ENCODE assay signal across 9 mouse cellular contexts in the genomic region with DNA sequence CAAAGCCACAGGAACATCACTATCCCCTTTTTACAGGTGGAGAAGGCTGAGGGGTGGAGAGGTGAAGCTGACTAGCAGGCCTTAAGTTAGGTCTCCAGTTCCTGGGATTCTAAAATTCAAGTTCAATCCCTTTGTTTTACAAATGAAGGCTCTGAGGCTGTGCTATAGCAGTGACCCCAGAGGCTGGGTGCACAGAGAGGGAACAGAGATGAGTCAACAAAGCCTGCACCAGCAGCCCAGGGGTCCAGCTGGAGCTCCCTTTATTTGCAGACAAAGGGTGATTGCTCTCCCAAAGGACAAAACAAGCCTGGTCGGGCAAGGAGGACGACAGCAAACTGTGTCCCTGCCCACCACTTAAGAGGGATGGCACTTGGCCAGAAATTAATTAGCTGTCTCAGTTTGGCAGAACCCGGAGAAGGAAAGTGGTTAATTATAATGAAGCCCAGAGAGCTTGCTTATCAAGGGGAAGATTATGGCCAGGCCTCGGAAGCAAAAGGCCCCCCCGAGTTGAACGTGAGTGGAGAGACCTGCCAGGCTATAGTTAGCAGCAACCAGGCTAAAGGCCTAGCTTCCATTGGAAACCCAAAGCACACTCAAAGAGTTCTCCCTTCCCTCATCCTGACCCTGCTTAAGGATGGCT. TPM values are rescaled to one million over a fixed set of nuclear protein-coding genes. Genes with fewer than 3 reads are reported as not detected.
DNase-seq lines count a peak whose midpoint lies in the region; ATAC-seq lines count a peak whose summit lies in the region.
"Had no signal": no experiment of that assay in that cellular context is flagged by ENCODE, and none has a peak within 500 bp of the region (broad histone marks: within the 10 kb centered on the region; RNA-seq: fewer than 3 reads in every experiment).

No protein-coding gene starts in this region.

- no peaks in the 10 kb centered on the region for H3K27me3 ChIP-seq in forebrain, embryonic 12.5 days
- H3K27me3 ChIP-seq in midbrain, embryonic 14.5 days (ENCODE audit: control insufficient read depth, insufficient read depth, low read length): no peaks in the 10 kb centered on the region
- H3K27me3 ChIP-seq in kidney, embryonic 15.5 days: no peaks in the 10 kb centered on the region

- 0 out of 2 replicates have a peak overlapping the region, but pooled peaks have one; percentile 9 for H3K4me2 ChIP-seq in forebrain, embryonic 12.5 days
- H3K4me2 ChIP-seq in midbrain, embryonic 14.5 days (ENCODE audit: low read length): no peak overlapping the region
- no peak overlapping the region for H3K4me2 ChIP-seq in kidney, embryonic 15.5 days

- peak; percentile 34 to 42 for DNase-seq in frontal cortex, postnatal 10 days (ENCODE audit: low spot score in 2 of 2)
- DNase-seq in frontal cortex, postnatal 36 days (ENCODE audit: low spot score in 2 of 2): no peak
- peak; percentile 73 for DNase-seq in heart, postnatal 4 days
- peak; percentile 77 for DNase-seq in midbrain, embryonic 14.5 days
- DNase-seq in thymus, postnatal 36 days: no peak
- no peak for DNase-seq in kidney, adult 11 months

- ATAC-seq in forebrain, embryonic 12.5 days (ENCODE audit: low FRiP score): peak; percentile 87
- no peak for ATAC-seq in midbrain, embryonic 14.5 days (ENCODE audit: low FRiP score, low TSS enrichment)
- no peak for ATAC-seq in kidney, embryonic 15.5 days (replicated peaks; ENCODE audit: low FRiP score)

- H3K4me1 ChIP-seq in forebrain, embryonic 12.5 days: peaks cover 20% of the 10 kb centered on the region
- H3K4me1 ChIP-seq in midbrain, embryonic 14.5 days (ENCODE audit: control insufficient read depth, insufficient read depth, low read length): 0 out of 2 replicates have a peak, but pooled peaks cover 8% of the 10 kb centered on the region
- no peaks in the 10 kb centered on the region for H3K4me1 ChIP-seq in kidney, embryonic 15.5 days

- H3K9ac ChIP-seq in forebrain, embryonic 12.5 days: 0 out of 2 replicates have a peak overlapping the region, but pooled peaks have one; percentile 29
- no peak overlapping the region for H3K9ac ChIP-seq in midbrain, embryonic 14.5 days (replicated peaks; ENCODE audit: low read length)
- no peak overlapping the region for H3K9ac ChIP-seq in kidney, embryonic 15.5 days

- WGBS in forebrain, embryonic 12.5 days: 7% methylated on average over 6 of the region's 6 CpGs
- WGBS in midbrain, embryonic 14.5 days: 6% methylated on average over 6 of the region's 6 CpGs
- WGBS in kidney, embryonic 15.5 days: 43% methylated on average over 6 of the region's 6 CpGs

- no peak overlapping the region for H3K4me3 ChIP-seq in forebrain, embryonic 12.5 days (replicated peaks)
- no peak overlapping the region for H3K4me3 ChIP-seq in midbrain, embryonic 14.5 days (replicated peaks; ENCODE audit: low read depth, low read length)
- no peak overlapping the region for H3K4me3 ChIP-seq in kidney, embryonic 15.5 days (replicated peaks)

- H3K9me3 ChIP-seq in forebrain, embryonic 12.5 days: no peaks in the 10 kb centered on the region
- no peaks in the 10 kb centered on the region for H3K9me3 ChIP-seq in midbrain, embryonic 14.5 days (ENCODE audit: control insufficient read depth, low read length)
- no peaks in the 10 kb centered on the region for H3K9me3 ChIP-seq in kidney, embryonic 15.5 days (replicated peaks)

- no peaks in the 10 kb centered on the region; the same call in 1 of the 2 replicates for H3K36me3 ChIP-seq in forebrain, embryonic 12.5 days (replicated peaks)
- H3K36me3 ChIP-seq in midbrain, embryonic 14.5 days (ENCODE audit: control insufficient read depth, insufficient read depth, low read length): no peaks in the 10 kb centered on the region
- H3K36me3 ChIP-seq in kidney, embryonic 15.5 days: no peaks in the 10 kb centered on the region

- peak overlapping the region; percentile 92 for H3K27ac ChIP-seq in forebrain, embryonic 12.5 days
- H3K27ac ChIP-seq in midbrain, embryonic 14.5 days (replicated peaks; ENCODE audit: low read depth, low read length): peak overlapping the region; percentile 41
- no peak overlapping the region for H3K27ac ChIP-seq in kidney, embryonic 15.5 days

RNA-seq across cellular contexts. Expression of a gene that starts 15.2 kb away (rescaled TPM):
- 0.06 and 0.15 TPM in 2 replicates for polyA plus RNA-seq in forebrain, embryonic 12.5 days (2016; fragmentation: Nextera tagmentation; extraction: Ambion mirVana)
- under 1 TPM; 0.45 to 0.54 TPM for total RNA-seq in heart, postnatal 4 days (2021)
- polyA plus RNA-seq in midbrain, embryonic 14.5 days (2014; fragmentation: Nextera tagmentation; extraction: Ambion mirVana): 0.08 and 0.15 TPM in 2 replicates
- 0.23 and 0.41 TPM in 2 replicates for polyA plus RNA-seq in kidney, embryonic 15.5 days (2015; fragmentation: Nextera tagmentation; extraction: Ambion mirVana)

RNA-seq across cellular contexts. Expression of a gene that starts 54.0 kb away (rescaled TPM):
- 136 and 158 TPM in 2 replicates for polyA plus RNA-seq in forebrain, embryonic 12.5 days (2016; fragmentation: Nextera tagmentation; extraction: Ambion mirVana)
- 100 to 1,000 TPM in 1 of 2 experiments, 10 to 100 TPM in 1; 88.1 to 142 TPM for total RNA-seq in heart, postnatal 4 days (2021)
- 88.3 and 116 TPM in 2 replicates for polyA plus RNA-seq in midbrain, embryonic 14.5 days (2014; fragmentation: Nextera tagmentation; extraction: Ambion mirVana)
- polyA plus RNA-seq in kidney, embryonic 15.5 days (2015; fragmentation: Nextera tagmentation; extraction: Ambion mirVana): 65.1 and 67.1 TPM in 2 replicates

RNA-seq across cellular contexts. Expression of a gene that starts 54.6 kb away (rescaled TPM):
- polyA plus RNA-seq in forebrain, embryonic 12.5 days (2016; fragmentation: Nextera tagmentation; extraction: Ambion mirVana): 0.08 TPM in 1 of 2 replicates, not detected in the other
- total RNA-seq in heart, postnatal 4 days (2021): under 1 TPM; 0.11 to 0.12 TPM
- polyA plus RNA-seq in midbrain, embryonic 14.5 days (2014; fragmentation: Nextera tagmentation; extraction: Ambion mirVana): not detected in 2 replicates
- 0.09 TPM in 2 replicates for polyA plus RNA-seq in kidney, embryonic 15.5 days (2015; fragmentation: Nextera tagmentation; extraction: Ambion mirVana)
- polyA plus RNA-seq: C2C12 had no signal

Comparison
In these comparisons a context has a peak if more than half of its experiments do, and no peak if none do; other contexts are left out.
1. DNase-seq: peak in frontal cortex, postnatal 10 days (2 of 2), heart, postnatal 4 days (single experiment) and midbrain, embryonic 14.5 days (single experiment); none in frontal cortex, postnatal 36 days (0 of 2), thymus, postnatal 36 days (0 of 2) and kidney, adult 11 months (single experiment).